Mouse (Mus musculus): ENCODE results near the gene Golga2.

The Golga2 gene

GRCm38 (mm10) chr2:32287334-32287840 is at the start of gene Golga2:
Gene Golga2, plus strand, starts transcription at chr2:32287384.
- peak in 1 of 2 experiments; percentile 34 for DNase-seq (ENCODE audit: low spot score in 2 of 2)

- DNase-seq (ENCODE audit: low spot score in 2 of 2), result no peak
Measured at GRCm38 (mm10) chr2:32237571-32237970, 49.6 kb upstream of the Golga2 start.

GRCm38 (mm10) chr2:32238708-32239435 is 48.3 kb upstream of the Golga2 start:
- no peak for DNase-seq (ENCODE audit: low spot score in 2 of 2)

GRCm38 (mm10) chr2:32240591-32240990 is 46.6 kb upstream of the Golga2 start:
- no peak for DNase-seq (ENCODE audit: low spot score in 2 of 2)

GRCm38 (mm10) chr2:32242986-32243385 is 44.2 kb upstream of the Golga2 start:
- DNase-seq (ENCODE audit: low spot score in 2 of 2), result no peak

- no peak for DNase-seq (ENCODE audit: low spot score in 2 of 2)
Measured at GRCm38 (mm10) chr2:32246741-32247140, 40.4 kb upstream of the Golga2 start.

- no peak for DNase-seq (ENCODE audit: low spot score in 2 of 2)
Measured at GRCm38 (mm10) chr2:32248377-32249361, 38.5 kb upstream of the Golga2 start.

- no peak for DNase-seq (ENCODE audit: low spot score in 2 of 2)
Measured at GRCm38 (mm10) chr2:32251791-32252527, 35.2 kb upstream of the Golga2 start.

- DNase-seq (ENCODE audit: low spot score in 2 of 2), result no peak
Measured at GRCm38 (mm10) chr2:32252658-32253057, 34.5 kb upstream of the Golga2 start.

- no peak for DNase-seq (ENCODE audit: low spot score in 2 of 2)
Measured at GRCm38 (mm10) chr2:32253352-32253751, 33.8 kb upstream of the Golga2 start.

- no peak for DNase-seq (ENCODE audit: low spot score in 2 of 2)
Measured at GRCm38 (mm10) chr2:32254563-32254962, 32.6 kb upstream of the Golga2 start.

- DNase-seq (ENCODE audit: low spot score in 2 of 2), result no peak
Measured at GRCm38 (mm10) chr2:32256273-32256672, 30.9 kb upstream of the Golga2 start.

- DNase-seq (ENCODE audit: low spot score in 2 of 2), result no peak
Measured at GRCm38 (mm10) chr2:32258887-32259533, 28.2 kb upstream of the Golga2 start.

- peak; percentile 80 to 83 for DNase-seq (ENCODE audit: low spot score in 2 of 2)
Measured at GRCm38 (mm10) chr2:32259657-32260417, 27.3 kb upstream of the Golga2 start, which contains the start of gene Uck1. Gene Uck1, minus strand, starts transcription at chr2:32260159.

- peak; percentile 55 to 72 for DNase-seq (ENCODE audit: low spot score in 2 of 2)
Measured at GRCm38 (mm10) chr2:32260635-32261034, 26.5 kb upstream of the Golga2 start.

- DNase-seq (ENCODE audit: low spot score in 2 of 2), result no peak
Measured at GRCm38 (mm10) chr2:32275823-32276222, 11.4 kb upstream of the Golga2 start.

- no peak for DNase-seq (ENCODE audit: low spot score in 2 of 2)
Measured at GRCm38 (mm10) chr2:32282289-32282688, 4.9 kb upstream of the Golga2 start.

GRCm38 (mm10) chr2:32282727-32283126 is 4.5 kb upstream of the Golga2 start:
- peak; percentile 22 to 62 for DNase-seq (ENCODE audit: low spot score in 2 of 2)

- no peak for DNase-seq (ENCODE audit: low spot score in 2 of 2)
Measured at GRCm38 (mm10) chr2:32283986-32284385, 3.2 kb upstream of the Golga2 start.

GRCm38 (mm10) chr2:32287923-32288367 is 761 bp downstream of the Golga2 start, which contains the start of gene Swi5:
Gene Swi5, minus strand, starts transcription at chr2:32288075.
- DNase-seq (ENCODE audit: low spot score in 2 of 2), result peak; percentile 98 to 100
